Mouse (Mus musculus) forebrain, embryonic 12.5 days (tissue): ENCODE measurements around the gene Pif1. TPM values are rescaled to one million over a fixed set of nuclear protein-coding genes. Genes with fewer than 3 reads are reported as not detected.

Experiments used
- ATAC-seq: fragments of 200-750 bp; cut with Nextera tagmentation; 2 replicates; pipeline ENCODE4 v1.8.0; 2017; ENCODE audit warnings: moderate TSS enrichment; ENCODE audit not compliant: low FRiP score
- H3K27ac ChIP-seq: fragments of 300-500 bp; sonication (generic); 2 replicates; pipeline ENCODE4 v1.5.1; 2016; ENCODE audit warnings: mild to moderate bottlenecking
- H3K27me3 ChIP-seq: fragments of 300-500 bp; sonication (generic); 2 replicates; pipeline ENCODE4 v1.6.1; 2016; ENCODE audit warnings: mild to moderate bottlenecking
- H3K36me3 ChIP-seq: fragments of 300-500 bp; sonication (generic); replicated peaks from 2 replicates; pipeline ENCODE4 v1.6.1; 2016; ENCODE audit warnings: mild to moderate bottlenecking
- H3K4me1 ChIP-seq: fragments of 300-500 bp; sonication (generic); 2 replicates; pipeline ENCODE4 v1.6.1; 2016
- H3K4me2 ChIP-seq: fragments of 300-500 bp; sonication (generic); 2 replicates; pipeline ENCODE4 v1.6.1; 2016; ENCODE audit warnings: mild to moderate bottlenecking, moderate library complexity
- H3K4me3 ChIP-seq: fragments of 300-500 bp; sonication (generic); replicated peaks from 2 replicates; pipeline ENCODE4 v1.5.1; 2016; ENCODE audit warnings: mild to moderate bottlenecking
- H3K9ac ChIP-seq: fragments of 300-500 bp; sonication (generic); 2 replicates; pipeline ENCODE4 v1.6.1; 2016; ENCODE audit warnings: mild to moderate bottlenecking
- H3K9me3 ChIP-seq: fragments of 300-500 bp; sonication (generic); 2 replicates; pipeline ENCODE4 v1.6.1; 2016
- WGBS: fragments of 180-500 bp; shearing (Covaris S2); methylation state at CpG from one replicate; pipeline ENCODE4 v1.1.7; 2016; 5-methylcytosine and 5-hydroxymethylcytosine counted together
- polyA plus RNA-seq: library from polyadenylated mRNA; unstranded; fragments of >200 nt; fragmentation: Nextera tagmentation; extraction: Ambion mirVana; gene quantifications from 2 replicates; pipeline ENCODE4 v1.2.1, GENCODE M21; 2016

The Pif1 gene
- polyA plus RNA-seq, 1 experiment from 2014 or later, result 33.7 TPM

- Histone ChIP-seq H3K27ac (no peak overlapping the region), H3K9ac (no peak overlapping the region), H3K27me3 (no peaks in the 10 kb centered on the region), H3K4me3 (no peak overlapping the region), H3K36me3 (no peaks in the 10 kb centered on the region), H3K4me2 (no peak overlapping the region), H3K4me1 (peaks cover 6% of the 10 kb centered on the region; the same call in 1 of the 2 replicates), H3K9me3 (no peaks in the 10 kb centered on the region)
- ATAC-seq, result no peak
- 33% methylated on average over 9 of the region's 9 CpGs for WGBS
Observed at GRCm38 (mm10) chr9:65606321-65607109, 19.6 kb downstream of the Pif1 start.

GRCm38 (mm10) chr9:65607120-65607519 is 20.2 kb downstream of the Pif1 start:
- no peaks in the 10 kb centered on the region for H3K9me3 ChIP-seq
- no peaks in the 10 kb centered on the region for H3K36me3 ChIP-seq
- H3K4me1 ChIP-seq, result peaks cover 6% of the 10 kb centered on the region; the same call in 1 of the 2 replicates
- H3K4me3 ChIP-seq, result no peak overlapping the region
- whole genome bisulfite sequencing, result 52% methylated on average over 2 of the region's 2 CpGs
- no peak for ATAC-seq
- H3K4me2 ChIP-seq, result no peak overlapping the region
- H3K27ac ChIP-seq, result no peak overlapping the region
- H3K27me3 ChIP-seq, result no peaks in the 10 kb centered on the region
- H3K9ac ChIP-seq, result no peak overlapping the region

GRCm38 (mm10) chr9:65611969-65612486 is 25.1 kb downstream of the Pif1 start:
- no peak overlapping the region for H3K9ac ChIP-seq
- ATAC-seq, result no peak
- no peaks in the 10 kb centered on the region for H3K27me3 ChIP-seq
- WGBS, result 89% methylated on average over 5 of the region's 5 CpGs
- H3K4me1 ChIP-seq, result no peaks in the 10 kb centered on the region
- no peaks in the 10 kb centered on the region for H3K36me3 ChIP-seq
- no peaks in the 10 kb centered on the region for H3K9me3 ChIP-seq
- no peak overlapping the region for H3K4me2 ChIP-seq
- no peak overlapping the region for H3K4me3 ChIP-seq
- no peak overlapping the region for H3K27ac ChIP-seq

GRCm38 (mm10) chr9:65613098-65613497 is 26.1 kb downstream of the Pif1 start:
- Histone ChIP-seq H3K36me3 (no peaks in the 10 kb centered on the region), H3K4me2 (no peak overlapping the region), H3K27me3 (no peaks in the 10 kb centered on the region), H3K9ac (no peak overlapping the region), H3K4me1 (no peaks in the 10 kb centered on the region), H3K27ac (no peak overlapping the region), H3K4me3 (no peak overlapping the region), H3K9me3 (no peaks in the 10 kb centered on the region)
- 73% methylated on average over 2 of the region's 2 CpGs for WGBS
- no peak for ATAC-seq

- Histone ChIP-seq H3K4me2 (no peak overlapping the region), H3K4me1 (no peaks in the 10 kb centered on the region), H3K4me3 (no peak overlapping the region), H3K9me3 (no peaks in the 10 kb centered on the region), H3K27ac (no peak overlapping the region), H3K36me3 (no peaks in the 10 kb centered on the region), H3K27me3 (no peaks in the 10 kb centered on the region), H3K9ac (no peak overlapping the region)
- 61% methylated on average over 3 of the region's 3 CpGs for WGBS
- ATAC-seq, result no peak
Observed at GRCm38 (mm10) chr9:65619311-65619710, 32.4 kb downstream of the Pif1 start.

GRCm38 (mm10) chr9:65621196-65621595 is 34.2 kb downstream of the Pif1 start:
- peaks cover 6% of the 10 kb centered on the region; the same call in 1 of the 2 replicates for H3K27me3 ChIP-seq
- no peak overlapping the region for H3K9ac ChIP-seq
- H3K4me2 ChIP-seq, result no peak overlapping the region
- H3K4me3 ChIP-seq, result no peak overlapping the region
- no peak overlapping the region for H3K27ac ChIP-seq
- ATAC-seq, result no peak
- no peaks in the 10 kb centered on the region for H3K9me3 ChIP-seq
- WGBS, result 90% methylated on average over 4 of the region's 4 CpGs
- H3K4me1 ChIP-seq, result no peaks in the 10 kb centered on the region
- no peaks in the 10 kb centered on the region for H3K36me3 ChIP-seq

GRCm38 (mm10) chr9:65621666-65622065 is 34.7 kb downstream of the Pif1 start:
- no peak overlapping the region for H3K9ac ChIP-seq
- no peaks in the 10 kb centered on the region for H3K9me3 ChIP-seq
- H3K27ac ChIP-seq, result no peak overlapping the region
- H3K4me3 ChIP-seq, result no peak overlapping the region
- no peak overlapping the region for H3K4me2 ChIP-seq
- no peaks in the 10 kb centered on the region for H3K4me1 ChIP-seq
- WGBS, result 73% methylated on average over 2 of the region's 2 CpGs
- H3K27me3 ChIP-seq, result peaks cover 10% of the 10 kb centered on the region; the same call in 1 of the 2 replicates
- ATAC-seq, result no peak
- H3K36me3 ChIP-seq, result no peaks in the 10 kb centered on the region

- no peaks in the 10 kb centered on the region for H3K4me1 ChIP-seq
- H3K9ac ChIP-seq, result no peak overlapping the region
- H3K36me3 ChIP-seq, result no peaks in the 10 kb centered on the region
- no peak overlapping the region for H3K4me2 ChIP-seq
- no peaks in the 10 kb centered on the region for H3K9me3 ChIP-seq
- no peak overlapping the region for H3K4me3 ChIP-seq
- H3K27ac ChIP-seq, result no peak overlapping the region
- 87% methylated on average over 5 of the region's 5 CpGs for WGBS
- no peak for ATAC-seq
- peaks cover 19% of the 10 kb centered on the region for H3K27me3 ChIP-seq
Observed at GRCm38 (mm10) chr9:65622826-65623225, 35.9 kb downstream of the Pif1 start.

- Histone ChIP-seq H3K4me2 (no peak overlapping the region), H3K27ac (no peak overlapping the region), H3K9ac (no peak overlapping the region), H3K36me3 (no peaks in the 10 kb centered on the region), H3K9me3 (no peaks in the 10 kb centered on the region), H3K27me3 (peaks cover 30% of the 10 kb centered on the region), H3K4me1 (peaks cover 4% of the 10 kb centered on the region), H3K4me3 (no peak overlapping the region)
- WGBS, result 76% methylated on average over 2 of the region's 2 CpGs
- ATAC-seq, result no peak
Observed at GRCm38 (mm10) chr9:65624266-65624665, 37.3 kb downstream of the Pif1 start.

DNA sequence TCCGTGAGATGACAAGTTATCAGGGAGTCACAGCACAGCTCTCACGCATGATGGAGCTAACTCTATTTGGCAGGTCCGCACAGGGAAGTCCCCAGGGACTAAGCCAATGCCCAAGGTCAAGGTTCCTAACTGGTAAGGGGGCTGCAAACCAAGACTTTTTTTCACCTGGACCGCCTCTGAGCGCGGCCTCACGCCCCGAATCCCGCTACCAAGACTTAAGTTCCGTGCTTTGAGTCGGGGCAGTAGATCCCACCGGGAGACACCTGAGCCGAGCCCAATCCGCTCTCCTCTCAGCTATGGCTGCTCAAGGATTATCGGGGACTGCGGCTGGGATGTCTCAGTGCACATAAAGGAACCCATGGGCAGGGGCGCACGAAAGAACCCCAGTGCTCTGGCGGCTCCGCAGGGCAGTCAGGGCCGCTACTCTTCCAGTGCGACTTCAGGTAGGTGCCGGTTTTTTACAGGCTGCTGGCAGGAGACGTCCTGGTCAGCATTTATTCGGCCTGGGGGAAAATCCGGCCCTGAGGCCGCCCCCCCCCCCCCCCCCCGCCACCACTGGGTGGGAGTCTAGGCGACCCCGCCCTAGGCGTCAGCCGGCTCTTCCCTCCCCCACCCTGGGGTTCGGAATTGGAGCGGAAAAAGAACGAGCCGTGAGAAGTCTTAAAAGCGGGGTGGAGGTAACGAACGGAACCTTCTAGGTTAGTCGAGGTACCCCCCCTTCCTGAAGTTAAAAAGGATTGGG is 42.2 kb downstream of the Pif1 start, which contains the start of gene Rbpms2:
TSS of gene Rbpms2 (plus strand) at position 624 of the 742 bp plus-strand sequence.
- under 1% methylated on average over 35 of the region's 40 CpGs for WGBS
- H3K27ac ChIP-seq, result no peak within 1 kb of the TSS

DNA sequence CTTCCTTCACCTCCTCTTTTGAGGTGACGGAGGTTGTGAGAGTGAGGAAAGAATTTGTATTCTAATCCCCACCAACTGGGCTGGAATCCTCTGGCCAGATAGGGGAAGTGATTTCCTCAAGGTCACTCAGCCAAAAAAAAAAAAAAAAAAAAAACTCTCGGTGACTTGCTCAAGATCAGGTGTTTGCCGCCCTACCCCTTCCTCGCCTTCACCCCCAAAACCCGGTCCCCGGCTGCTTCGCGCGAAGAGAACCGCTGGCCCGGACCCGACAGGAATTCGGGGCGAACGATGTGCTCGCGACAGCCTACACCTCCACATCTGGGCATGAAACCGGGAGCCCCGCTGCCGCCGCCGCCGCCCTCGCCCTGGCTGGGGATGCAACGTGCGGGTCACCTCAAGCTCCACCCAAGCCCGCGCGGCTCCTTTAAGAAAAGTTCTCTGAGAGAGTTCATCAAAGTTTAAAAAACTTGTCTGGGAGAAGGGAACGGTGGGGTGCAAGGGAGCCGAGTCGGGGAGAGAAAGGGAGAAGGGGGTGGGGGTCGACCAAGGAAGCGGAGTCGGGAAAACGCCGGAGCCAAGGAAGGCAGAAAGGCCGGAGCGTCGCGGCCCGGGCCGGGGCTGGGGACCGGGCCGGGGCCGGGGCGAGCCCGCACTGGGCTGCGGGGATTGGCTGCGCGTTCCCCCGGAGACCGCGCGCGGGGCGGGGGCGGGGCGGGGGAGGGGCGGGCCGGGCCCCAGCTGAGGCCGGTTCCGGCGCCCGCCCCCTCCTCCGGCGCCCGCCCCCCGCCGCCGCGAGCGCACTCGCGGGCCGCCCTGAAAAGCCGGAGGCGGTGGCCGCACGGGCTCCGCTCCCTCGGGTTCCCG is 43.0 kb downstream of the Pif1 start:
- Histone ChIP-seq H3K27me3 (peaks cover 73% of the 10 kb centered on the region), H3K36me3 (no peaks in the 10 kb centered on the region), H3K4me2 (peak overlapping the region; percentile 98), H3K27ac (no peak overlapping the region), H3K4me1 (peaks cover 23% of the 10 kb centered on the region), H3K9me3 (no peaks in the 10 kb centered on the region), H3K9ac (peak overlapping the region; percentile 65), H3K4me3 (peak overlapping the region; percentile 67)
- peak; percentile 88 for ATAC-seq
- under 1% methylated on average over 55 of the region's 83 CpGs for WGBS

More for the DNA sequence above, 42.2 kb downstream of the Pif1 start, which contains the start of gene Rbpms2:
- Histone ChIP-seq H3K4me3 (peak within 1 kb of the TSS; percentile 67), H3K4me2 (peak within 1 kb of the TSS; percentile 98), H3K9ac (peak within 1 kb of the TSS; percentile 65), H3K27me3 (peaks cover 73% of the 10 kb centered on the region), H3K4me1 (peaks cover 23% of the 10 kb centered on the region), H3K9me3 (no peaks in the 10 kb centered on the region), H3K36me3 (no peaks in the 10 kb centered on the region)
- ATAC-seq, result no peak
